Mouse (Mus musculus): ENCODE results near the gene Foxo6. TPM values are rescaled to one million over a fixed set of nuclear protein-coding genes. Genes with fewer than 3 reads are reported as not detected.

The Foxo6 gene
- polyA plus RNA-seq, 1 experiment from 2014 or later = 0.15 TPM

DNA sequence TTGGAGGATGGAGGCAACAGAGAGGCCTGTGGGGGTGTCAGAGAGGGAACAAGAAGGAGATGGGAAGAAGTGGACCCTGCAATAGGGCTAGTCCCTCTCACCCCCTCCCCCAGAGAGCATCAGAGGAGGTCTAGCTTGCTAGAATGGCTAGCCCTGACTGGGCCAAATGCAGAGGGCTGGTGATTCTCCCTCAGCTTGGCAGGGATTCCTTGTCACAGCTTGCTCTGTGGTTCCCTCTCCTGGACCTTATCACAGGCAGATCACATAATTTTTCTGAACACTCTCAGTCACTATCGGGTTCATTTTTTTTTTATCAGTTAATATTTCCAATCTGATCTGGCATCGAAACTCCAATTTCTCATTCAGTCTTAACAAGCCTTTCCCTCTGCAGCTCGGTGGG is 46.0 kb downstream of the Foxo6 start:
- no peak for ATAC-seq (ENCODE audit: low FRiP score, low read depth)
- WGBS = 72% methylated on average over 3 of the region's 3 CpGs
- Histone ChIP-seq H3K4me3 (no peak overlapping the region), H3K4me1 (peaks cover 36% of the 10 kb centered on the region), H3K9me3 (no peaks in the 10 kb centered on the region), H3K36me3 (no peaks in the 10 kb centered on the region), H3K27me3 (peaks cover 28% of the 10 kb centered on the region), H3K27ac (replicated peaks) (no peak overlapping the region), H3K9ac (replicated peaks) (no peak overlapping the region), H3K4me2 (replicated peaks) (no peak overlapping the region)

DNA sequence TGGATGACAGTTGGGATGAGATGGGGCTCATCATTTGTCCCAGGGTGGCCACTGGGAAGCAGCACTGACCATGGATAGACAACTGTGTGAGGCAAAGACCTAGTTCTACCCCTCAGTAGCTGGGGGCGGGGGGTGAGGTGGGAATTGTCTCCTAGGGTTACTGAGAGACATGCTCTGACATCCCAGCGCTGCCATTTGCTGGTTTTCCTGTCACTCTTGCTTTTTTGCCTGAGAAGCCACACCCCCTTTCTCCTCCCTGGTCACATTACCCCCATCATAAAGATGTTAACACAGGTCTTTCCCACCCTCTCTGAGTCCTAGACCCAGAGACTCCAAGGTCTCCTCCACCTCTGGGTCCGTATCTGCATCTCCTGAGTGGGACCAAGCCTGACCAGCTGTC is 47.7 kb downstream of the Foxo6 start:
- H3K4me1 ChIP-seq = peaks cover 32% of the 10 kb centered on the region
- H3K36me3 ChIP-seq = no peaks in the 10 kb centered on the region
- no peak overlapping the region for H3K27ac ChIP-seq (replicated peaks)
- no peak overlapping the region for H3K9ac ChIP-seq (replicated peaks)
- peaks cover 24% of the 10 kb centered on the region for H3K27me3 ChIP-seq
- no peaks in the 10 kb centered on the region for H3K9me3 ChIP-seq
- no peak overlapping the region for H3K4me3 ChIP-seq
- H3K4me2 ChIP-seq (replicated peaks) = no peak overlapping the region
- ATAC-seq (ENCODE audit: low FRiP score, low read depth) = no peak
- WGBS = 64% methylated on average over 3 of the region's 3 CpGs

DNA sequence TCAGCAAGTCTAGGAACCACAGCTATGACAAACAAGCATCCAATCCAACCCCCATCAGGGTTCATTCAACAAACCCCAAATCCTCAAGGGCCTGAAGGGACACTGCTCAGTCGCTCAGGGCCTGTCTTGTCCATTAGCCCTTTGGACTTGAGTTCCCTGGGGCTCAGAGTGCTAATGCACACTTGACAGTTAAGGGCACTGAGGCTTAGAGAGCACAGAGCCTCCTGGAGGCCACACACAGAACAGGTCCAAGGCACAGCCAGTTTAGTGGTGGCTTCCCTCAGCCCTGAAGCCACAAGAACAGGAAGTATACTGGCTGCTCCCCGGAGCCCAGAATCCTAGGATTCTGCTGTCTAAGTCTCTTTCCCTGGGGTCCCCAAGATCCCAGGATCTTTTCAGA is 53.9 kb downstream of the Foxo6 start:
- ATAC-seq (ENCODE audit: low FRiP score, low read depth) = no peak

DNA sequence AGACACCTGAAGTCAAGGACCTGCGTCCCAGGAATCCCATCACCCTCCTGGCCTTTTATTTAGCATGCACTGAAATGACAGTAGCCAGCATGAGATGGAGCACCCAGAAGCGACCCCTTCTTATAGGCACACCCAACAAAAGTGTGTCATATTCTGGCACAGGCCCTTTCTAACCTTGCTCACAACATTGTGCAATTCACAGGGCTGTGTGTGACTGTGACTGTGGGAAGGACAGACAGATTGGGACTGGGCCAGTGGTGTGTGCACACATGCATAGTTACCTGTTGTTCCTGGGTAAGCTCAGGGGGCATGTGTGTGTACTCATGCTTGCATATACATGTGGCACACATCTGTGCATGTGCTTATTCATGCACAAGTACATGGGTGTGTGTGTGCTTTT is 54.6 kb downstream of the Foxo6 start:
- Histone ChIP-seq H3K4me2 (replicated peaks) (no peak overlapping the region), H3K27me3 (peaks cover 26% of the 10 kb centered on the region), H3K27ac (replicated peaks) (no peak overlapping the region), H3K4me1 (no peaks in the 10 kb centered on the region), H3K9ac (replicated peaks) (no peak overlapping the region), H3K9me3 (no peaks in the 10 kb centered on the region), H3K4me3 (no peak overlapping the region), H3K36me3 (no peaks in the 10 kb centered on the region)
- 84% methylated on average over 2 of the region's 2 CpGs for WGBS
- ATAC-seq (ENCODE audit: low FRiP score, low read depth) = no peak

More for the DNA sequence above, 53.9 kb downstream of the Foxo6 start:
- no peak overlapping the region for H3K4me2 ChIP-seq (replicated peaks)
- no peaks in the 10 kb centered on the region for H3K9me3 ChIP-seq
- H3K27me3 ChIP-seq = peaks cover 26% of the 10 kb centered on the region
- H3K4me1 ChIP-seq = no peaks in the 10 kb centered on the region
- H3K4me3 ChIP-seq = no peak overlapping the region
- no peaks in the 10 kb centered on the region for H3K36me3 ChIP-seq
- H3K27ac ChIP-seq (replicated peaks) = no peak overlapping the region
- H3K9ac ChIP-seq (replicated peaks) = no peak overlapping the region
- WGBS = 60% methylated on average over 2 of the region's 2 CpGs

GRCm38 (mm10) chr4:120231982-120232381 is 55.2 kb downstream of the Foxo6 start:
- no peak for ATAC-seq (ENCODE audit: low FRiP score, low read depth)
- WGBS = 86% methylated on average over 4 of the region's 4 CpGs
- H3K9me3 ChIP-seq = no peaks in the 10 kb centered on the region
- H3K36me3 ChIP-seq = no peaks in the 10 kb centered on the region
- no peak overlapping the region for H3K27ac ChIP-seq (replicated peaks)
- H3K27me3 ChIP-seq = peaks cover 26% of the 10 kb centered on the region
- H3K4me3 ChIP-seq = no peak overlapping the region
- no peaks in the 10 kb centered on the region for H3K4me1 ChIP-seq
- no peak overlapping the region for H3K4me2 ChIP-seq (replicated peaks)
- H3K9ac ChIP-seq (replicated peaks) = no peak overlapping the region

DNA sequence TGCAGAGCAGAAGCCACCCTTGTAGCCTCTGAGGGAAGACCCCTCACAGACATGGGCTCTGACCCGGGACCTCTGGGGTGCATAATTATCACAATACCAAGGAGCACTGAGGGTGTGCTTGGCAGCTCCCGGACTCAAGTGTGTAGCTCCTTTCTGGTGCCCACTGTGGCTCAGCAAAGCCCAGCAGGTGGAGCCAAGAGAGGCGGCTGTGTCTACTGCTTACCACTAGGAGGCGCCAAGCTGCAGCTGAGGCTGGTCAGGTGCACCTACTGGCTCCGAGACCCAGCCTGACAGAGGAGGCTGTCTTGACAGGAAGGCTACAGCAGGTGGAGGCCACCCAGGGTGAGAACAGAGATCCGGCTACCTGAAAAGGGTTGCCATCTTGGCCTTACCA is 56.9 kb downstream of the Foxo6 start:
- Histone ChIP-seq H3K4me3 (no peak overlapping the region), H3K9ac (replicated peaks) (no peak overlapping the region), H3K4me2 (replicated peaks) (no peak overlapping the region), H3K4me1 (no peaks in the 10 kb centered on the region), H3K36me3 (no peaks in the 10 kb centered on the region), H3K27me3 (peaks cover 26% of the 10 kb centered on the region), H3K9me3 (no peaks in the 10 kb centered on the region), H3K27ac (replicated peaks) (no peak overlapping the region)
- WGBS = 13% methylated on average over 6 of the region's 6 CpGs
- ATAC-seq (ENCODE audit: low FRiP score, low read depth) = peak; percentile 55

- WGBS = 79% methylated on average over 13 of the region's 13 CpGs
- peaks cover 28% of the 10 kb centered on the region for H3K27me3 ChIP-seq
- H3K27ac ChIP-seq (replicated peaks) = no peak overlapping the region
- peak; percentile 1; the same call in 1 of the 2 replicates for ATAC-seq (ENCODE audit: low FRiP score, low read depth)
- no peak overlapping the region for H3K4me3 ChIP-seq
- no peaks in the 10 kb centered on the region for H3K4me1 ChIP-seq
- no peak overlapping the region for H3K4me2 ChIP-seq (replicated peaks)
- no peak overlapping the region for H3K9ac ChIP-seq (replicated peaks)
- no peaks in the 10 kb centered on the region for H3K36me3 ChIP-seq
- H3K9me3 ChIP-seq = no peaks in the 10 kb centered on the region
Measured at GRCm38 (mm10) chr4:120229505-120230255, 57.5 kb downstream of the Foxo6 start.

DNA sequence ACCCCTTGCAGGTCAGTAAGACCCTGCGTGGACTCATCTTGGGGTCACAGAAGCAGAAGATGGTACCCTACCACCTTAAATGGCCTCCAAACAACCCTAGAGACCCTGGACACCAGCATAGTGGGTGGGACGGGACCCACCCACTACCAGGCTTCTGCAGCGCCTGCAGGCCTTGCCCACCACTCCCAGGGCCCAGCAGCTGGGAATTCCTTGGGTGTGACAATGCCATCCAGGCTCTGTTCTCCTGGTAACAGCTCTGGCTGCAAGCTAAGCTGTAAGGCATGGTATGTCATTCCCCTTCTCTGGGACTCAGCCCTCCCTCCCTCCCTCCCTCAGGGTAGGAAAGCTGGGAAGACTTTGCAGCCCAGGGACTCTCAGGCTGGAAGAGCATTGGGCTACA is 58.5 kb downstream of the Foxo6 start:
- Histone ChIP-seq H3K27ac (replicated peaks) (no peak overlapping the region), H3K4me1 (0 out of 2 replicates have a peak, but pooled peaks cover 2% of the 10 kb centered on the region), H3K36me3 (no peaks in the 10 kb centered on the region), H3K27me3 (peaks cover 21% of the 10 kb centered on the region), H3K9me3 (no peaks in the 10 kb centered on the region), H3K4me3 (no peak overlapping the region), H3K9ac (replicated peaks) (no peak overlapping the region), H3K4me2 (replicated peaks) (no peak overlapping the region)
- 85% methylated on average over 3 of the region's 3 CpGs for WGBS
- ATAC-seq (ENCODE audit: low FRiP score, low read depth) = no peak

DNA sequence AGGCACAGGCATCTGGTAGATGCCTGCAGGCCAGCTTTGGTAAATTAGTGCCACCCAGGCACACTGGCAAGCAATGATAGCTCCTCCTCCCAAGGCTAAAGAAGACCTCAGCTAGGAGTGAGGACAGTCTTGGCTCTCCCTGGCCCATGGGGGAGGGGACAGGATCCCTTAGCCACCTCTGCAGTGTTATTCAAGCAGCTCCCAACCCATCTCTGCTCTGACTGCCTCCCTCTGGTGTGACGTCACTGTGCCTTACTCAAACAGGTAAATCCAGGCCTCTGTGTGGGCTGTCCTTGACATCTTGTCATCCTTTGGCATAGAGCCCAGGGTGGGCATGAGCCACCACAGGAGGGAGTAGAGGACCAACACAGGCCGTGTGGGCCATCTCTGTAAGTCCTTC is 59.9 kb downstream of the Foxo6 start:
- H3K27me3 ChIP-seq = peaks cover 24% of the 10 kb centered on the region
- peaks cover 8% of the 10 kb centered on the region; the same call in 1 of the 2 replicates for H3K4me1 ChIP-seq
- H3K9ac ChIP-seq (replicated peaks) = no peak overlapping the region
- ATAC-seq (ENCODE audit: low FRiP score, low read depth) = no peak
- no peak overlapping the region for H3K27ac ChIP-seq (replicated peaks)
- H3K4me3 ChIP-seq = no peak overlapping the region
- H3K36me3 ChIP-seq = no peaks in the 10 kb centered on the region
- no peaks in the 10 kb centered on the region for H3K9me3 ChIP-seq
- no peak overlapping the region for H3K4me2 ChIP-seq (replicated peaks)
- WGBS = 52% methylated on average over 2 of the region's 2 CpGs

GRCm38 (mm10) chr4:120226682-120227081 is 60.5 kb downstream of the Foxo6 start:
- ATAC-seq (ENCODE audit: low FRiP score, low read depth) = no peak
- Histone ChIP-seq H3K4me3 (no peak overlapping the region), H3K36me3 (no peaks in the 10 kb centered on the region), H3K27ac (replicated peaks) (no peak overlapping the region), H3K9ac (replicated peaks) (no peak overlapping the region), H3K27me3 (peaks cover 18% of the 10 kb centered on the region), H3K4me1 (peaks cover 12% of the 10 kb centered on the region; the same call in 1 of the 2 replicates), H3K4me2 (replicated peaks) (no peak overlapping the region), H3K9me3 (no peaks in the 10 kb centered on the region)
- WGBS = 78% methylated on average over 4 of the region's 4 CpGs

GRCm38 (mm10) chr4:120225135-120225780 is 61.9 kb downstream of the Foxo6 start:
- no peak overlapping the region for H3K27ac ChIP-seq (replicated peaks)
- H3K9me3 ChIP-seq = no peaks in the 10 kb centered on the region
- no peak overlapping the region for H3K4me3 ChIP-seq
- H3K9ac ChIP-seq (replicated peaks) = no peak overlapping the region
- H3K36me3 ChIP-seq = no peaks in the 10 kb centered on the region
- peaks cover 16% of the 10 kb centered on the region; the same call in 1 of the 2 replicates for H3K4me1 ChIP-seq
- no peak overlapping the region for H3K4me2 ChIP-seq (replicated peaks)
- peak; percentile 23; the same call in 1 of the 2 replicates for ATAC-seq (ENCODE audit: low FRiP score, low read depth)
- peaks cover 11% of the 10 kb centered on the region; the same call in 1 of the 2 replicates for H3K27me3 ChIP-seq
- WGBS = 42% methylated on average over 6 of the region's 6 CpGs

DNA sequence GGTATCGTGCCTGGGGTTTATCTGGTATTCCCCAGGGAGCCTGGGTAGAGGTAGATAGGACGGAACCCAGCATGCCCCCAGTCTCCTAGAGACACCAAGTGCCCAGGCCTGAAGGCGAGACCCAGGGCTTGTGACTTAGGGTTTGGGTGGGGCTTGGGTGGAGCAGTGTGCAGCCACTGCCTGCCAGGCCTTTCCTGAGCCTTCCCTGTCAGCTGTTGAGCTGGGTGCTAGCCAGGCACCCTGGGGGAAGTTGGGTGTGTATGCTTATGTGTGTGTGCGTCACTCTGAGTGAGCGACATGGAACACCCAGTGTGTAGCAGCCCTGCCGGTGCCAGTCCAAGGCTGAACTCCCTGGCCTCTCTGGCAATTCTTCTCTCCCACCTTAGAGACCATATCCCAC is 63.3 kb downstream of the Foxo6 start:
- 80% methylated on average over 6 of the region's 6 CpGs for WGBS
- Histone ChIP-seq H3K9me3 (no peaks in the 10 kb centered on the region), H3K4me2 (replicated peaks) (no peak overlapping the region), H3K4me1 (peaks cover 18% of the 10 kb centered on the region; the same call in 1 of the 2 replicates), H3K36me3 (no peaks in the 10 kb centered on the region), H3K4me3 (no peak overlapping the region), H3K27me3 (peaks cover 7% of the 10 kb centered on the region; the same call in 1 of the 2 replicates), H3K9ac (replicated peaks) (no peak overlapping the region), H3K27ac (replicated peaks) (no peak overlapping the region)
- no peak for ATAC-seq (ENCODE audit: low FRiP score, low read depth)
